Mouse (Mus musculus) cerebellum, adult 11 months (tissue): Measurements from ENCODE around the gene 1700007K13Rik.
A peak's percentile ranks its signal among the peaks of the same experiment; 100 is the strongest.
"Not testable (repeated sequence)": the region's sequence is repeated elsewhere in the genome, so short reads cannot be mapped to it uniquely, and the experiment has no call there.

Experiments used
- DNase-seq: peaks from one replicate; pipeline ENCODE4 v3.0.0; 2022

1700007K13Rik gene

DNA sequence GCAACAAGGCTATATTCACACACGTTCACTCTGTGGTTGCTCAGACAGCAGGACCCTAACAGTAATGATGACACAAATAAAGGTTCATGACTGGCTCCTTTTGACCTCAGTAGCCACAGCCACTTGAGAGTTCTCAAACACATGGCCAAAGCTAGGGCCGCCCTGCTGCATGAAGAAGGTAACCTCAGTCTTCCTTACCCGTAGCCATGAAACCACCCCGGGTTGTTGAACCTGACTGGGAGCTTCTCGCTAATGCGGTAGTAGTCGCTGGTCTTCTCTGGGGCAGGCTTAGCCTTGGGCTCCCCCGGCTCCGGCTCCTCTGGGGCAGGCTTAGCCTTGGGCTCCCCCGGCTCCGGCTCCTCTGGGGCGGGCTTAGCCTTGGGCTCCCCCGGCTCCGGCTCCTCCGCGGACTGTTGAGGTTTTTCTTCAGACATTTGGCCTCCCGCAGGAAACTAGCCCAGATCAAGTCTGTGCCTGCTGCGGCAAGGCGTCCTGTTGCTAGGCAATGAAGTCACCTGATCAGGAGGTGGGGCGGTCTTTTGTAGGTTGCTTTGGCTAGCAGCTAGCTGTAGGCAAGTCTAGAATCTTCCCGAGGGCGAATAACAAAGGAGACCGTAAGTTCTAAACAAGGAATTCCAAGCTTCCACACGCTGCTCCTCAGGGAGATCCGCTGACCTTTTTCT is at the start of gene 1700007K13Rik:
TSS of gene 1700007K13Rik (minus strand) at position 497 of the 683 bp plus-strand sequence.
- peak; percentile 63 for DNase-seq

DNA sequence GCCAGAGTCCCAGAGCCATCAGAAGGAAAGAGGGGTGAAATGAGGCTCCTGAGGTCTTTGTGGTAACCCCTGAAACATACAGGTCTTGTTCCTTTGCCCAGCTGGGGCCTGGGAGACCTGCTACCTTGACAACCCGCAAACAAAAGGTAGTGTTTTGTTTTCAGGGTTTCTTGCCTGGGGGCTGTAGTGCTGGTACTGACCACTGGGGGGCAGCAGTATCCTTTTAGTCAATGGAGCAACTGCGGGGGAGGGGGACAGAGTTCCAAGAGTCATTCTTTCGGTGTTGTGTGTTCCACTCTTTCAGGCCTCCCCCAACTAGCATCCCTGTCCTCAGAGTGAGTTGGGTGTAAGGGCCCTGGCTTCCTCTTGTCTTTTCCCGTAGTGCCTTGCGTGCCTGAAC is 48.4 kb upstream of the 1700007K13Rik start:
- DNase-seq, result peak; percentile 86

DNA sequence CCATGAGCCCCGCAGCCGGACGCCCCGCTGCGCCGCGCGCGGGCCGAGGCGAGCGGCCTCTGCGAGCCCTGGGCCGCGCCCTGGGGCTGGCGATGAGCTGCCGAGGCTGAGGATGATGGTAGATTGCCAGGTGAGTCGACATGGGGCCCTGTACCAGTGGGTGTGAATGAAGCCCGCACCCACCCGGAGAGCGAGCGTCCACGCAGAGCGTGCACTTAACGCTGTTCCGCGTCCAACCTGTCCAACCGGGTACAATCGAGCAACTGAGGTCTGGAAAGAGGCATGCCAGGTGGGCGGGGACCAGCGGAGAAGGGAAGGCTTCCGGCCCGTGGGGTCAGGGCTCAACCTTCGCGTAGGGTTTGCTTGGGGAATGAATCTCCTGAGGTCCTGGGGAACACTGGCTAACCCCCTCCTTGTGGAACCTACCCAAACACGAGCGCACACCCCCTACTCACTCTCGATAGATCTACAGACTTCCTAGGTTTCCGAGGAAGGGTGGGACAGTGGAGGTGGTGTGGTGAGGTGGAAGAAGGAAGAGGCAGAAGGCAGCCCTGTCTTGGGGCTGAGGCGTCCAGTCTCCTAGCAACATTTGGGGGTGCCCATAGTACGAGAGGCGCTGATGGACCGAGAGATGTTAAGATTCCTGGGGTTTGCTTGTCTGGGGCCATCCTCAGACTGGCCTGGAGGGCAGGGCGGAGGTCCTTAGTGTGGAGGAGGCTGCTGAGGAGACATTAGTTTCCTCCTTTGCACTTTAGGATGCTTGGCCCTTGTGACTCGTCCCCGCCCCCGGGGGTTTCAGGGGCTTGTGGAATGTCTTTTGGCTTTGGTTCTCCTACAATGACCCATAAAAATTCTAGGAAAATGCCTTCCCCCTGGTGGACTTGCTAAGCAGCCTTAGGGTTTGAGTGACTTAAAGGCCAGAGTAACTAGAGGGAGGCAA is 47.6 kb upstream of the 1700007K13Rik start:
- DNase-seq, result peak; percentile 59

- DNase-seq, result peak; percentile 83
These were observed 46.8 kb upstream of the 1700007K13Rik start, which contains the start of gene Ralgds for GRCm38 (mm10) chr2:28512798-28513401. Gene Ralgds, plus strand, starts transcription at chr2:28513125.

GRCm38 (mm10) chr2:28511600-28511999 is 45.5 kb upstream of the 1700007K13Rik start:
- DNase-seq, result not testable (repeated sequence)

DNA sequence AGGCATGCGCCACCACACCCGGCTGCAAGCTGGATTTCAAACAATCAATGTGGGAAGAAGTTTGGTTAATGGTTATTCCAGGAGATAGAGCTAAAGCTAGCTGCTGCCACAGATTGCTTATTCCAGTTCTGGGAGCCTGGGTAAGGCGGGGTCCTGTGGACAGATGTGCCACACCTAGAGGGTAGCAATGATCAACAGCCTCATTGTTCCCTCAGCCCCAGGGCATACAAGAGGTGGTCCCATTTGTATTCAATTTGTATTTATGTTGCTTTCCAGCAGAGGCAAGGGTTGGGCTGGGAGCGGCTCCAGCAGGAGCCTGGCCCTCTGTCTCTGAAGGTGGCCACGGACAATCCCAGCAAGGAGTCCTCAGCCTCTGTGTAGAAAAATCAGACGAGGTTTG is 40.2 kb upstream of the 1700007K13Rik start:
- no peak for DNase-seq

DNA sequence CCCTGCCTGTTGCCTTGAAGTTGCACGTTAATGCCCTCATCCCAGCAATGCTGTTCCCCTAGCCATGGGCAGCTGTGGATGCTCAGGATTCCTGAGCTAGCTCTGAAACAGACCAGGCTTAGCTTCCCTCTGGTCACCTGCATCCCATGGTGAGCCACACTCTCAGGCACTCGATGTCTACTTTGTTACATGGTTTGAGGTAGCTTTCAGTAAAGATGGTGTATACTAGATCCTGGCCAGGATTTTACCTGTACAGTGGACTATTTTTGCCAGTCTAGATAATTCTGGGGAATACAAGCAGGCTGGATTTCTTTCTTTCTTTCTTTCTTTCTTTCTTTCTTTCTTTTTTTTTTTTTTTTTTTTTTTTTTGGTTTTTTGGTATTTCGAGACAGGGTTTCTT is 39.7 kb upstream of the 1700007K13Rik start, which contains the start of gene Gm10134:
TSS of gene Gm10134 (plus strand) at position 301 of the 400 bp plus-strand sequence.
- no peak for DNase-seq

DNA sequence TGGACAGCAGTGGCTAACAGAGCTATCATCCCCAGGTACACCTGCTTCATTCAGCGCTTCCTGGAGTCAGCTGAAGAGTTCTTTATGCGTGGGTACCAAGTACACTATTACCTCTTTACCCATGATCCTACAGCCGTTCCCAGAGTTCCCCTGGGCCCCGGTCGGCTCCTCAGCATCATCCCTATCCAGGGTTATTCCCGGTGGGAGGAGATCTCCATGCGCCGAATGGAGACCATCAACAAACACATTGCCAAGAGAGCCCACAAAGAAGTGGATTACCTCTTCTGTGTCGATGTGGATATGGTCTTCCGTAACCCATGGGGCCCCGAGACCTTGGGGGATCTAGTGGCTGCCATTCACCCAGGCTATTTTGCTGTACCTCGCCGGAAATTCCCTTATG is 38.5 kb upstream of the 1700007K13Rik start:
- DNase-seq, result no peak

DNA sequence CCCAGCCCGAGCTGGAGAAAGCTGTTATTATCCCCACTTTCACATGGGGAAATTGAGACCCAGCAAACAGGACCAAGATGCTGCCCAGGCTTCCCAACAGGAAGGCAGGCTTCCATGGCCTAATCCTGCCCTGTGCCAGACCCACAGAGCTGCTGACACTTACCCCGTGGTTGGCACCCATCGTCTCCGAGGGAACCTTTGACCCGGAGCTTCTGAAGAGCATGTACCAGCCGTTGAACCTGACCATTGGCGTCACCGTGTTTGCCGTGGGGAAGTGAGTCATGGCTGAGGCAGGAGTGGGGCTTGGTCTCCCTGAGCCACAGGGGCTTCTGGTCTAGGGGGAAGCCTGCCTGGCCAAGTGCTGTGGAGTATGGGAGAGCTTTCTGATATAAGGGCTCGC is 36.9 kb upstream of the 1700007K13Rik start:
- no peak for DNase-seq

- DNase-seq, result no peak
These were observed 32.3 kb upstream of the 1700007K13Rik start for GRCm38 (mm10) chr2:28498431-28498830.

- DNase-seq, result no peak
These were observed 31.4 kb upstream of the 1700007K13Rik start for GRCm38 (mm10) chr2:28497561-28497960.

- no peak for DNase-seq
These were observed 30.5 kb upstream of the 1700007K13Rik start, which contains the start of gene Gbgt1 for GRCm38 (mm10) chr2:28496671-28497070. Gene Gbgt1, plus strand, starts transcription at chr2:28496891.

GRCm38 (mm10) chr2:28495801-28496595 is 29.9 kb upstream of the 1700007K13Rik start:
- no peak for DNase-seq

DNA sequence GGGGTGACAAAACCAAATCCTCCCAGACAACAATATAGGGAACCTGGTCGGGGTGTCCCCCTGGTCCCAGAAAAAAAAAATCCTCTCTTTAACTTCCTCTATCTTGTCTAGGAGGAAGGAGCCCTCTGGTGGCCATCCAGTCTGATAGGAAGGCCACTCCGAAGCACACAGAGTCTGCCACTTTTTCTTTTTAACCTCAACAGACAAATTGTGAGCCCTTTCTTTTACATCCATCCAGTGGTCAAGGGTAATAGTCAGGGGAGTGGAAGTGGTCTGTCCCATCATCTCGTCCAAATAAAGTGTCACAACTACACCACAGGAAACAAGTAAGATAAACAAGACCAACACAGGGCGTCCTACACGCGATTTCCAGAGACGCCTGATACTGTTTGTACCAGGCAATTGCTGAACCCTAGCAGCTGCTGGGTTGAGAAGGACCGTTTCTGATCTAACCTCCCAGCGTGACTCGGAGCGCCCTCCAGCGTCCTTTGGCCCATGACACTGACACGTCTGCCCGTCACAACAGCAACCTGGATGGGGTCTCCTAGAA is 29.1 kb upstream of the 1700007K13Rik start:
- DNase-seq, result no peak

- no peak for DNase-seq
These were observed 28.4 kb upstream of the 1700007K13Rik start for GRCm38 (mm10) chr2:28494521-28494920.

DNA sequence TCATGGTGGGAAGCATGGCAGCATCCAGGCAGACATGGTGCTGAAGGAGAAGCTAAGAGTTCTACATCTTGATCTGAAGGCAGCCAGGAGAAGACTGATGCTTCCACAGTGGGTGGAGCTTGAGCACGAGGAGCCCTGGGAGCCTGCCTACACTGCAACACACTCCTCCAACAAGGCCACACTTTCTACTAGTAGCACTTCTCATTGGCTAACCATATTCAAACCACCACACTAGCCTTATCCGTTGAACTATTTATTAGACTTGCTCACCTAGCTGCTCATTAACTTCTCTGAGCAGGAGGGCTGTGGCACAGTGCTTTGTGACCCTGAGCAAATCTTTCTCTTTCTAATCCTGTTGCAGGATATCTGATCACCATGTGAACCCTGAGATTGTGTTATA is 17.7 kb upstream of the 1700007K13Rik start:
- DNase-seq, result no peak

DNA sequence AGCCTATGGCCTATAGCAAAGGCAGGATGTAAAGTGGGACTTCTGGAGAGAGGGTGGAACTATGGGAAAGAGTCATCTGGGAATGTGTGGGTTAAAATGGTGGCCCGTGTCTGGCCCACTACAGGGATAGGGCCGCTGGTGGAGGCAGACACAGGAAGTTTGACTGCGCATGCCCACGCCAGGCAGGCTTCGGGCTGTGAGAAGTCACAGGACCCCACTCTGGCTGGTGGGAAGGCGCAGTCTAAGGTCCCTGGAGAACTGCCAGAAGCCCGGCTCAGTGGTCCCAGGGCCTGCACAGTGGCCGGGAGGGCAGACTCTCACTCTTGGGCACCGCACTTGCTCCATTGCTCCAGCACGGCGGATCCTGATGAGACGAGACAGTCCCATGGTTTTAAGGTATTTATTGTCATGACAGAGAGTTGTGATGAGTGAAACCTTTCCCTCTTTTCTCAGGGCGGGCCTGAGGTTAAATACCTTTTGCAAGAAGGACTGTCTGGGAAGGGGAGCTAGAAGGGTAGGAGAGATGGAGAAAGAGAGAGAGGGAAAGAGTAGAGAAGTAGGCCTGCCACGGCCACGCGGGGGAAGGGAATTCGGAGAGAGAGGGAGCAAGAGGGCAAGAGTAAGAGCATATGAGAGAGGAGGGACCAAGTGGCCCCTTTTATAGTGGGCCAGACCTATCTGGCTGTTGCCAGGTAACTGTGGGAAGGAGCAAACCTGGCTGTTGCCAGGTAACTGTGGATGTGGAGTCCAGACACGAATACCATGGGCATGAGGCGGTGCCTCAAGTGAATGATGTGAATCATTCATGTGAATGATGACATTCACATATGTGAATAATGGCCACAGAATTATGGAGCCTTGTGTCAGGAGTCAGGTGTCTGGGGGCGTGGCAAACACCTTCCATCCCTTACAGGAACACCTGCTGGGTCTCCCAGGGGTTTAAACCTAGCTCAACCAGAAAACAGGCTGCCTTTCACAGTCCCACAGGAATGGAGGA is 13.4 kb upstream of the 1700007K13Rik start:
- no peak for DNase-seq

- not testable (repeated sequence) for DNase-seq
These were observed 11.9 kb upstream of the 1700007K13Rik start for GRCm38 (mm10) chr2:28477993-28478392.

- not testable (repeated sequence) for DNase-seq
These were observed 5.9 kb upstream of the 1700007K13Rik start for GRCm38 (mm10) chr2:28472011-28472410.

DNA sequence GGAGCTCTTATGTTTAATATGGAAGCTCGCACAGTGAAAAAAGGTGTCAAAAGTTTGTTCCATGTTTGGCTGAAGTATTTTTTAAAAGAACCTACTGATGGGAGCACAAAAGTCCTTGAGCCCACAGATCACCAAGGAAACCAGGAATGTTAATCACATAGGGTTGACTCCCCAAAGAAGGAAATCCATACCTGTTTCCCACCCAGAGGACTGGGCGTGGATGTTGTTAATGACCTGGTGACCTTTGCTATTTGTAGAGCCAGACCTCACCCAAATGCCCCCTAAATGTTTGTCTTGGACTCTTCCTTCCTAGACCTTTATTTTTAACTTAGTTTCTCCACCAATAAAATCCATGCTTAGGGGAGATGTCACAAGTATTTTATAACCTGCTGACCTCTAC is 4.5 kb upstream of the 1700007K13Rik start:
- DNase-seq, result no peak

- no peak for DNase-seq
These were observed 3.3 kb upstream of the 1700007K13Rik start for GRCm38 (mm10) chr2:28469461-28469860.
